Mouse (Mus musculus) lung, postnatal 10 days (tissue): ENCODE measurements around the gene Cstf3.

Experiments
- DNase-seq: peaks from one replicate; pipeline ENCODE4 v3.0.0; 2021

Gene Cstf3

DNA sequence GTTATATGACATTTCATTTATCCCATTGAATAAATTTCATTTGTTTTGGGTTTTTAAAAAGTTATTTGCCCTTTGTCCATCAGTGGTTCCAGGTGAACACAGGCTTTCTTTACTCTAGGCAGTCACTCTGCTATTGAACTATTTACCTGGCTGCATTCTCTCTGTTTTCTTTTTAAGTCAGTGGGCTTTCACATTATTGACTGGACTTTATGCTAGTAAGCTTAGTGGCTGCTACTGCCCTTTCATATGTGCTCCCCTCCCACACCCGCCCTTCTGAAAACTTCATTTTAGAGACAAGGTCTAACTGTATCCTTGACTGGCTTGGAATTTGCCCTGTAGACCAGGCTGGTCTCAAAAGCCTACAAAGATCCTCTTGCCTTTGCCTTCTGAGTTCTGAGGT lies 15.2 kb downstream of the Cstf3 start:
- no peak for DNase-seq

DNA sequence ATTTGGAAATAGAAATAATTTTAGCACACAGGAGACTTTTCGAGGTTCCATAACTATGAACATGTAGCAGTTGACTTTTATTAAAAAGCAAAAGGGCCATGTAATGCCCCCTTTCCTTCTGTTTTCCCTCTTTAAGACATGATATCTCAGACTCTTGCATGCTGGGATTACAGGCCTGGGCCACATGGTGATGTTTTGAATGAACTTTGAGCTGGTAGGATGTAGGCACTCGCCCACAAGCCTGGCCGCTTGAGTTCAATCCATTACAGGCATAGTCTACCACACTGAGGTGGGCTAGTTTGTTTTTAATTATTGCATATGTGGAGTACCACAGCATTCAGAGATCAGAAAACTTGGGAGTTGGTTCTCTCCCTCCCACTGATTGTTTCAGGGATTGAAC lies 24.5 kb downstream of the Cstf3 start:
- DNase-seq = no peak

DNA sequence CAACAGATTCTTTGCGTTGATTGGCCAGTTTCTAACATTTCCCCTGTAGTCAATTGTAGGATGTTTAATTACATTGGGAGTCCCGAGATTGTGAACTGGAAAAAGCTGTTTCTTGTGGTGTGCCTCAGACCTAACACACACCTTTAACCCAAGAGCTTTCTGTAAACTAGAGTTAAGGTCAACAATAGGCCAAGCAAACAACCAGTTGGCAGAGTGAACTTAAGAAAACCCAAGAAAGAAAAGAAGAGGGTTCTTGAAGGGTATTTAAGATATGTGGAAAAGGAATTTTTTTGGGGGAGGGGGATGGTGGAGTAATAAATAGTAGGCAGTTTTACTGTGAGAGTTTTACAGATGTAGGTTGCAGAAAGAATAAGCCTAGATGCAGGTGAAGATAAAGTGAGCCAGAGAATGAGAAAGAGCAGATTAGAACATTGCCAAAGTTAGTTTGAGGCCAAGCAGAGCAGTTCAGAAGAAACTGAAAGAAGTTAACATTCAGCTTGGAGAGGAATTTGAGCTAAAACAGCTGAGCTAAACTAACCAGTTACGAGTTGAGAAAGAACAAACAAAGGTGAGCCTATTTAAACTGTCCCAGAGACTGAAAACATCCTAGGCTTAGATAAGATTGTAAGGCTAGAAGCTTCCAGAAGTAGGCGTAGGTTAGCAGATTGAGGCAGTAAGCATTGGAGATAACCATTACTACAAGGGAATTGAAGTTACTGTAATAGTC lies 25.8 kb downstream of the Cstf3 start:
- DNase-seq = no peak

DNA sequence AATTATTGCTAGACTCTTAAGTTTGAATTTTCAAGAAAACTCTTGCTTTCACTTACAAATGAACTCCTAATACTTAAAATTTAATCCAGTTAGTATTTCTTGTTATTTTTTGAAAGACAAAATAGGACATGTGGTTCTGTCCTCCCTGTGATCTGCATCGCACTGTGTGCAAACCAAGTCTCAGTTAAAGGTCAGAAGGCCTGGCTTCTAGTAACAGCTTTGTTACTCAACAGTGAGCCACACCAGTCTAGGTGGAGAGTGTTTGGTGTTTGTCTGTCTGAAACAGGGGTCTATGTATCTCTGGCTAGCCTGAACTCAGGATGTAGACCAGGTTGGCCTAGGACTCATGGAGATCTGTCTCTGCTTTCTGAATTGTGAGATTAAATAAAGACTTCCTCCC lies 68.3 kb downstream of the Cstf3 start:
- DNase-seq = no peak

DNA sequence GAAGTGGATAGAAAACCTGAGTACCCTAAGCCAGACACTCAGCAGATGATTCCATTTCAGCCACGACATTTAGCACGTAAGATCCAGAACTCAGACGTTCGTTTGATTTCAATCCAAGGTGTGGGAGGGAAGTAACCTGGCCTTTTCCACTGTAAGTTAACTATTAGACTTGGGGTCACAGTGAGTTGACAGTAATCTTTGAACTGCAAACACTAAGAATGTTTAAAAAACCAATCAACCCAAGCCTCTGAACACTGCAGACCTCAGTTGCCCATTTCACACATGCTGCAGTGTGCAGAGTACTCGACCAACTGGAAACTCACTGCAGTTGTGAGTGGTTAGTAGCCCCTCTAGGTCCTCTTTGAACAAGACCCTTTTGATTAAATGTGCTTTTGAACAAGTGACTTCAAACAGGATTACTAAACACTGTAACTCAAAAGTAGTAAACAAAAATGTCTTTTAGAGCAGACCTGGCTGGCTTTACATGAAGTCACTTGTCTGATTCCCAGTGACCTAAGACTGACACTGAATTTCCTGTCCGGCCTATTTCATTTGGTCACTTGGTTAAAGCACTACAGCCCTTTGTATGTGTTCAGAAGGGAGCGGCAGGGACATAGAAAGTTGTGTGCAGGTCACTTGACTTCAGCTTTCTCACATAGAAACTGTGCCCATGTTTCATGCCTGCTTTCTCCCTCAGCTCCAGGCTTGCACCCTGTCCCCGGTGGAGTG lies 73.2 kb downstream of the Cstf3 start:
- no peak for DNase-seq

DNA sequence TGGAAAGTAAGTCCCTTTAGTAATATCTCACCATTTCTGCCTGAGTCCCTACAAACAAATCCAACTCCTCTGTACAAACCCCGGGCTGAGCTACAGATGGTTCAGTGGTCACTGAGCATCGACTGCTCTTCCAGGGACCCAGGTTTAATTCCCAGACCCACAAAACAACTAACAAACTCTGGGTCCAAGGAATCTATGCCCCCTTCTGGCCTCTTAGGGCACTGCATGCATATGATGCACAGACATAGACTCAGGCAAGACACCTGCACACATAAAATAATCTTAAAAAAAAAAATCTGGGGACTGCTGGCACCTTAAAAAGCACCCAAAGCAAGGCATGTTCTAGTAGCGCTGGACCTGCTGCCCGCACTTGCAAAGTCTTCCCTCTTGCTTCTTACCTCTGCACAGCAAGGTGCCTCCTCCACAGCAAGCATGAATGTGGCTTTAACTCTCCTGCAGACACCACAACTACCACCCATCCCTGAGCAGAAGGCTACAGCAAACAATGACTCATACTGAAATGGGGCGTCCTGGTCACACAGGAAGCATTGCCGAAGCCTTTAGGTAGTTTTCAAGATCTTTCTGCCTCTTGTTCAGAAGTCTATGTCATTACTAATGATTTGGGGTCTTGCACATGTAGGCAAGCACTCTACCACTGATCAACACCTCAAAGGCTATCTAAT lies 78.9 kb downstream of the Cstf3 start:
- DNase-seq = no peak

DNA sequence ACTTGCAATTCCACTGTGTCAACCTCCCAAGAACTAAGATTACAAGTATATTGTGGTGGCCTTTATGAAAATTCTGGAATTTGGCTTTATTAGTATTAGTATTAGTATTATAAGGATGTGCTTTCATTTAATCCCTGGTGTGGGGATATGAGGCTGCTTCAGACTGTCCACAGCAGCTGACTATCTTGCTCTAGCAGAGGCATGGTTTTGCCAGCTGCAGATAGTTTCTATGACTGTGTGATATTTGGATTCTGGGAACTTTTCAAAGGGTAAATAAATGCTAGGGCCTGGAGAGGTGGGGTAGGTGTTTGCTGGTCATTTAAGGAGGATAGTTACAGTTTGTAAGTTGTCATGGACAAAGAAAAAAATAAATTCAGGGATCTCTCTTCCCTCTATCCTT lies 81.4 kb downstream of the Cstf3 start:
- DNase-seq = no peak

DNA sequence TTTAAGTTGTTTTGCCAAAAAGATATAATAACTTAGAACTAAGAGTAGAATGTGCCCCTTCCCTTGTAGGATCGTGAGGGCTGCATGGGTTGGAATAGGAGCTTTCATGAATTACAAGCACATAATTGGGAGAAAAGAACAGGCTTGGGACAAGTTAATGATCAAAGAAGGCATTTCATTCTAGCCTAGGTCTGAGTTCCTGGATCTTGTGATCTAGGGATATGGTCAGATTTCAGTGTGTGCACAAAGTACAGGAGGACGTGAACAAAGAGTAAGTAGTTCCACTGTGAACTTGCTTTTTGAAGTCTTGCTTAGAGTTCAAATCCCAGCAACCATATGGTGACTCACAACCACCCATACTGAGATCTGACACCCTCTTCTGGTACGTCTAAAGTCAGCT lies 87.0 kb downstream of the Cstf3 start:
- no peak for DNase-seq

DNA sequence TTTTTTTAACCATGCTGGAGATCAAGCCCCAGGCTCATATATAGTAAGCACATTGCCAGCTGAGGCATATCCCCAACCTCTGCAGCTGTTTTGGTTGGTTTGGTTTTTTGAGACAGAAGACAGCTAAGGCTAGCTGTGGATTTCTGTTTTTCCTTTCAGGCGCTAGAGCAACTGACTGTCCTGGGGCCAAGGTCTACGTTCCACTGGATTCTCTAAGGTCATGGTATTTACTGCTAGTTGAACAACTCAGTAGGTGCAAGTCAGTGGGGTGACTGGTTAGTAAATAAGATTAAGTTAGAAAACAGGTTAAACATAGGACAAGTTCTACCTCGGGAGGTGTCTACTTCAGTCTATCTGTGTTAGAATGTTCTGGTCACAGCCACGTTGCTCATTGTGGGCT lies 94.4 kb downstream of the Cstf3 start:
- no peak for DNase-seq

DNA sequence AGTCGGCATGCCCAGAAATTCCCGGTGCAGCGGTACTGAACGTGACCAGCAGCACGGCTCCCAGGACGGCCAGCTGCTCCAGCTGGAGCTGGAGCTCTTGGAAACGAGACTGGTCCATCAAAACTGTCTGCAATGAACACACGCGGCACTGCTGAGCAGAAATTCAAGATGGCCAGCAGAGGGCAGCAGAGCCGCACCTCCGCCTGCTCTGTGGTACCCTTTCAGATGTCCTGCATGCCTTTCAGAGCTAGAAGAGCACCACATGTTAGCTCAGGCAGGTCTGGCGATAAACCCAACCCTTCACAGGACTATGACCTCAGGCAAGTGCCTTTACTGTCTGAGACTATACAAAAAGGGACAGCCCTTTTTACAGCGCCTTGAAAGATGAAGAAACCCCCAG lies 95.1 kb downstream of the Cstf3 start:
- peak; percentile 80 for DNase-seq

DNA sequence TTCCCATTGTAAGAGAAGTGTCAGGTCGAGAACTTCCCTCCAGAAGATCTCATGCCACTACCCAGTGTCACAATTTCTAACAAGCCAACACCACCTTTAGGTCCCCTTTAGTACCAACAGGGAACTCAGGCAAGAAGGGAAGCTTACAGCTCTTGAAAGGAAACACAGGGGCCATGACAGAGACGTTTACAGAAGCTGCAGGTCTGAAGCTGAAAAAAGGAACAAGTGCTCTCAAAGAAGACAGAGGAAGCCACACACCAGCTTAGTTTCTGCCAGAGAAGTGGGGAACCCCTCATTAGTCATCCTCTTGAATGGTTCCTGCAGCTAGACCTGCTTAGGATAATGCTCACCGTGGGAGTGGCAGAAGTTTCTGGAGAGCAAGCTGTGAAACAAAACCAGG lies 96.9 kb downstream of the Cstf3 start:
- no peak for DNase-seq

DNA sequence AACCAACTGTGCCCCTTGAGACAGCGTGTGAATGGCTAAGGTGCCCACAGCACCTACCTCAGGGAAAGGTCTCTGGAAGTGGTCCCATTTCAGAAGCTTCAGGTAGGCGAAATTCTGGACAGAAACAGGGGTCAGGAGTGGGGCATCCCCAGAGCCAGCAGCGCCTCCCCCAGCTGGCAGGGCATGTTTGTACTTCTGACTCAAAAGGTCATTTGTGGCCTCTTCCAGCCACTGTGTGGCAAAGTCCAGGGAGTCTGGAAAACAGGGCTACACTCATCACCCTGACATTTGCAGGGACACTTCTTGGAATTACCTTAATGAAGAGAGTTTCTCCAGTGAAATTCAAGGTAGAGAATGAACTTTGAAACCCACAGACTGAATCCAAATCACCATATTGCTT lies 98.0 kb downstream of the Cstf3 start:
- no peak for DNase-seq

DNA sequence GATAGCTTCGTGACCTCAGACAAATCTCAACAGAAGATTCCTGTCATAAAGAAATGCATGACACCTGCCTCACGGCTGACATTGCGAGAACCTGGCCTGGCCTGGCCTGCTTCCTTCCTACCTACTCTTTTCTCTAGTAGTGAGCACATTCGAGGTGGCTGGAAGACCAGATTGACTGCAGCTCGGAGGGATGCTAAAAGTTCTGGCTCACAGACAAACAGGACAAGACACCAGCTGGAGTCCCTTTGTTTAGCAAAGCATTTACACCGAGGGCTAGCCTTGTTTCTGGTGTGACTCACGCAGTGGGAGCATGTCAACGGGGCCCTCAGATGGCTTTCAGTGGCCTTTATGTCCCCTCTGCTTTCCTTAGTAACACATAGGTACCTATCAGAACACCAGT lies 98.4 kb downstream of the Cstf3 start:
- no peak for DNase-seq

DNA sequence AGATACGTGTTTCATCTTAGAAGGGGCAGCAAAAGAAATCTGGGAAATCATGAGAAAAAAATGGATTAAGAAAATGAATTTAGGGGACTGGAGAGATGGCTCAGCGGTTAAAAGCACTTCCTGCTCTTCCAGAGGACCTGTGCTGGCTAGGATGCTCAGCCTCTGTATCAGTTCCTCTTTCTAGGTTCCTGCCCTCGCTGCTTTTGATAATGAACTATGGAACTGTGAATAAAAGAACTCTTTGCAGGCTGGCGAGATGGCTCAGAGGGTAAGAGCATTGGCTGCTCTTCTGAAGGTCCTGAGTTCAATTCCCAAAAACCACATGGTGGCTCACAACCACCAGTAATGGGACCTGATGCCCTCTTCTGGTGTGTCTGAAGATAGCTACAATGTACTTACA lies 100.4 kb downstream of the Cstf3 start:
- DNase-seq = no peak

DNA sequence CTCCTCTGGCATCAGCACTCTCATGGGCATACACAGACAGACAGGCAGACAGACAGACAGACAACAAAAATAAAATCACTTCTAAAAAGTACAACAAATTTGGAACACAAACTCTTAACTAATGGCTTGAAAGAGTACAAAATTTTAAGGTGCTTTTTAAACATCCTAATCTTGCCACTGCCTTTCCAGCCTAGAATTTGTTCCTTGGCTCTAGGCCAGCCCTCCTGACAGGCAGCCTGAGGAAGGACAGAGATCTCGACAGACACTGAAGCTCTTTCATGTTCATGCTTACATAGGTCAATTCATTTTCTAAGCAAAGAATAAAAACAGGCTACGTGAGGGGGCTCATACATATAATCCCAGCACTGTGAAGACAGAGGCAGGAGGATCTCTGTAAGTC lies 102.2 kb downstream of the Cstf3 start:
- no peak for DNase-seq

DNA sequence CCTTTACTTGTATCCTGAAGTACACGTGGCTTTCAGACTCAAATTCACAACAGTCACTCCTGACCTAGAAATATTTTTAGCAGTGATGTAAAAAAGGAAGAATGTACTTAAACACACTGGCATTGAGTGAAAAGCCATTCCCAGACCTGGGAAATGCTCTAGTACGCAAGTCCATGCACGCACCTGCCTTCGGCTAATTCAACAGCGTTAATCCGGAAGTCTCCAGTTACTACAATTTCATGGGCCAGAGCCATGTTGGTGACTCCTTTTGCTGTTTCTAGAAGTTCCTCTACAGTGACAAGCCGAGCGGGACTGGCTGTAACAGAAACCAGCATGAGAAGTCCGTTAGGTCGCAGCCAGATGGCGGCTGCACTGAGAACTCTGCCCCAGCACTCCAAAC lies 109.3 kb downstream of the Cstf3 start:
- DNase-seq = no peak

DNA sequence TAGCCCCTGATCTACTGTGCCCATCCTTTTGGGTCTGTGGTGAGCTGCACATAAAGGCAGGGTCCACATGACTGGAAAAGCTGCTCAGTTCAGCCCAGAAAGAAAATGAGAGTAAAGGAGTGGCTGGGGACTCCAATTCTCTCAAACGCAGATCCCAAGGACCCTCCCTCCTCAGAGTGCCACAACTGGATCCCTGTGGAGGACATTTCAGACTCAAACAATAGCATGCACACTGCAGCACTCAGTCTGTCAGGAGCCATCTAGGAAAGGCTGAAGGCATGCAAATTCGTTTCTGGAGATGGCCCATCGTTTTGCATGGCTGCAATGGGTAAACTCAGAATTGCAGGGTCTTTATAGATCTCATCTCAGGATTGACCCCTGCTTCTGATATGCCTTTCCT lies 112.8 kb downstream of the Cstf3 start:
- DNase-seq = no peak

DNA sequence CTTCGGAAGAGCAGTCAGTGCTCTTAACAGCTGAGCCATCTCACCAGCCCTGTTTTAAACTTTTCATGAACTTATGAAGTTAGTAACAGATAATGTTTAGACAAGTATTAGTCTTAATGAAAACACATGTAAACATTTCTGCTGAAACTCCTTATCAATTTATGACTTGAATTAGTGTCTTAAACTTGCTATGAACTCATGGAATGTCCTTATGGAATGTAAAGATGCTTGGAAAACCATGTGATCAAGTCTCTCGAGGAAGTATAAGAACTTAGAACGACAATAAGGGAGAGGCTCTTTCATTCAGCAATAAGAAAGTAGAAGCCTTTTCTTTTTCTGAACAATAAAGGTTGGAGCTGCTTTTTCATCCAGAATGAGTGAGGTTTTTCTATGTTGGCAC lies 114.0 kb downstream of the Cstf3 start:
- no peak for DNase-seq

DNA sequence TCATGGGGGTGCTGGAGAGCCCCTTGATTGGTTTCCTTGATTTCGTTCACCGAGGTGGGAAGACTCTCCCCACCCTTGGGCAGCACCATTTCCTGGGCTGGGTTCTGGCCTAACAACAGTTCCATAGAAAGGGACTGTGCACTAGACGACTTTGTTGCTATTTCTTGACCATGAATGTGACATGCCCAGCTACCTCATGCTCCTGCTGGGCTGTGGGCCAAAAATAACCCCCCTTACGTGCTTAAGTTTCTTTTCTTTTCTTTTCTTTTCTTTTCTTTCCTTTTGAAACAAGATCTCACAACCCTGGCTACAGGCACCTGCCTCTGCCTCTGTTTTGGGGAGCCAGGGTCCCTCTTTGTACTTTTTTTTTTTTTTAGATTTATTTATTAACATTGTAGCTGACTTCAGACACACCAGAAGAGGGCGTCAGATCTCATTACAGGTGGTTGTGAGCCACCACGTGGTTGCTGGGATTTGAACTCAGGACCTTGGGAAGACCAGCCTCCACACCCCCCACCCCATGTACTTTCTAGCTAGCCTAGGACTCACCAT lies 119.5 kb downstream of the Cstf3 start:
- DNase-seq = no peak

DNA sequence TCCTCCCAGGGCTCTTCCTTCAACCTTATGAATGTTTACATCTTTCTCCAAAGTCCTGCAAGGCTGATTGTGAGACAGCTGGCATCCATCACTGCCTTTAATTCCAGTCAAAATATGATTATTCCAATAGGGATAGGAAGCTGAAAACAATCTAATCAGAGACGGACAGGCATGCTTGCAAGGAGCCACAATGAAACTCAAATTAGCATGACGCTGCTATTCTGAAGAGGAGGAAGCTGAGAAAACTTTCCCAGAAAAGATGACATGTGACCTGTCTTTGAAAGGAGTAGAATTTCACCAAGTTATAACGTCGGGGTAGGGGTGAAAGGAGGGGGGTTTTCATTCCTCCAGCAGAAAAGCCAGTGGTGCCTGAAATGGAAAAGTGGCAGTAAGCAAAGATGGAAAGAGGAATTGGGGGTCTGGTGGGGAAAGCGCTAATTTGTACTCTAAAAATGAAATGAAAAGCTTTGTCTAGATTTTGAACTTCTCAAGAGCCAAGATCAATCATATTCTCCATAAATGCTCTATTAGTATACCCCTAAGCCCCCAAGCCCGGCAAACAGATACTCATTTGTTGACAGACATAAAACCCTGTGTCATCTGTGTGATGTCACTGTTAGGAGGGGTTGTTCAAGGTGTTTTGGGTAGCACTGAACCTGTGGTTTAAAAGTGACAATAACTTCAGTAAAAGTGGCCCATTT lies 120.5 kb downstream of the Cstf3 start:
- DNase-seq = no peak

DNA sequence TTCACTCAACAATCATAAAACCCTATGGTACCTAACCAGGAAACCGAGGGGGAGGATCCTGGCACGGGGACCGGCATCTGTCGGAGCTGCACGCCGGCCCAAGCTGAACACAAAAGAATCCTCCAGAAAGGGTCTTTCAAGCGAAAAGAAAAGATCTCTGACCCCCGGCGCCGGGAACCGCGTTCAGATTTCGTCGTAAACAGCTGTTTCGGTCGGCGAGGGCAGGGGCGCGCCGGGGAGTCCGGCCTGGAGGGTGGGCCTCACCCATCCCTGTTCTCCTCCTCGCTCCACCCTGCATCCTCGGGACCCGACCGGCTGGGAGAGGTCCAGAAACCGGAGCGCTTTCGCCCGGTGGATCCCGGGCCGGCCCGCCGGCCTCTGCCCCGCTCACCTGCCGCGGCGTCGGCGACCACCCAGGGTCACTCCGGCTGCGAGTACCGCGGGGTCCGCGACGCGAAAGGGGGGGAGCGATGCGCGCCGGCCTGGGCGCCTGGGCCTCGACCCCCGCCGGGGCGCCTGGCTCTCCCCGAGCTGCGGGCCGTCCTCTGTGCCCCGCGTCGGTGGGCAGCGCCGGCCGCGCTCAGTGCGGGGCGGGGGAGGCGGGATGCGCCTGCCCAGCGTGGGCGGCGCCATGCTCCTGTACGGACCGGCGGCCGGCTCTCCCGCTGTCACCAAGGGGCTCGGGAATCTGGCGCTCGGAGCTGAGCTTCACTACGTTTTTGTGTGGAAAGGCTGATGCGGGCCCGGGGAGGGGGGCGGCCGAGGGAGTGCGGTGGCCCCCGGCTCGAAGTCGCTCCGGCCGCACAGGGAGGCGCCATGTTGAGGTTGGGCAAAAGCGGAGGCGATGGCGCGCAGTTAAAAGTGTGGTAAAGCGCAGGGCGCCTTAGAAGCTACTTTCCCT lies 121.5 kb downstream of the Cstf3 start, which contains the start of gene Tcp11l1:
TSS of gene Tcp11l1 (minus strand) at position 585 of the 901 bp plus-strand sequence.
- DNase-seq = peak; percentile 68

DNA sequence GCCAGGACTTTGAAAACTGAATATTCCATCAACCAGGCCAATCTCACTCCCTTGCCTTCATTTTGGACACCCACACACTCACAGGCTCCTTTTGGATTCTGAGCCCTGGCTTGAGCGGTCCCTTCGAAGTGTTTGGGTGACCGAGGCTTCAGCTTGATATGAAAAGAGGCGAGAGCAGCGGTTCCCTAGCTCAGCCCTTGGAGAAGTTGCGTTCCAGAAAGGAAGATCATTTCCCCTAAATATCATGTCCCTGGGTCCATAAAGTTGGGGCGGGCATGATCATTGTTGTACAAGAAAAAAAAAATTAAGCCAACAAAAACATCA lies 122.1 kb downstream of the Cstf3 start:
- DNase-seq = no peak
